Mouse (Mus musculus): ENCODE results near the gene Aire.

GRCm38 (mm10) chr10:78012661-78013495 lies 30.5 kb downstream of the Aire start:
- TF ChIP-seq CTCF (IDR thresholded peaks at IDR 0.05; ENCODE audit: insufficient read depth, low read length) (no peak), POLR2A (IDR thresholded peaks at IDR 0.05; ENCODE audit: borderline replicate concordance, extremely low read depth, low read depth, low read length) (no peak)

Measured in lung, adult 2 months (tissue).